Mouse (Mus musculus) frontal cortex, postnatal 36 days (tissue): ENCODE measurements at regions not wholly inside any gene's neighbourhood (a gene's known extent, or its start where the extent isn't known, plus 50 kb on each side); places are given as distances from the start of the nearest gene placed in this dataset.
A peak's percentile ranks its signal among the peaks of the same experiment; 100 is the strongest.

Experiments
- DNase-seq, 2 experiments: peaks; one replicate each; pipeline ENCODE4 v3.0.0; 2022; ENCODE audit warnings: low spot score in 2 of 2

DNA sequence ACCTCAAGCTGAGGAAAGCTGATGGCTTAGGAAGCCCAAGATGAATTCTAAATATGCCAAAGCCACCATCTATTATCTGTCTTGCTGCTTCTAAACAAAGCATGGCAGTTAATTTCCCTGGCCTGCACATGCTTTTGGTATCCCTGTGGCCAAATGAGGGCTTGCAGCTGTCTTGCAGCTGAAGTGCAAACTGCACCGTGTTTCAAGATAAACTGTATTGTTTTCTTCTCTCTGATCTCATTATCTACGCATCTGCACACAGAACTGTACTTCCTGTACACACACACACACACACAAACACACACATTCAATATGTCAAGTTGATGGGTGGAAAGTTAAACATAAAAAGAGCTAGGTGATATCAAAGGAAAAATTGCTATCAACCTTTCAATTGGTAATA, 221.7 kb upstream of the Veph1 start:
- no peak for DNase-seq

DNA sequence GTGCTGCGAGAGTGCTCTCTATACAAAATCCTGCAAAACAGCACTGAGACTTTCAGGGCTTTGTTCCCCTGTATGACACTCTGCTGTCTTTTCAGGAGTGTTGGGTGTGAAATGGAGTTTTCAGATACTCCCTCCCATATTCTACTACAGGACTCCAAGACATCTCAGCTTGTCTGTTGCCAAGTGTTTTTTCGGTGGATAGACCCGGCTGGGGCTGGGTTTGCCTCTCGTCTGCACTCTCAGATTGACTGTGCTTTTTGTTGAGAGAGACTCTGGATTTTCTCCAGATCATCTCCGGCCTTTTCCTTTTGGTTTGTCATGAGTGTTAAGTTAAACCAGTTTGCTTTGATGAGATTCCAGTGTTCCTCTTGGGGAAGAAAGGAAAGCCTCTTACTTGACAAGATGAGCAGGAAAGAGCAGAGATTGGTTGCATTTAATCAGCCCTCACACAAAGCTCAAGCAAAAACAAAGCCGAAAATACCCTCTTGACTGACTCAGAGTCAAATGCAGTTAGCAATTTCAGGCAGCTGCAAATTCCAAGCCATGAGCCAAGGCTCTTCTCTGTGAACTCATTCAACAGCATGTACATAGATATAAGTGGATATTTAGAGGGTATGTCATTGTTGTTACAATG, 219.3 kb upstream of the Veph1 start:
- no peak for DNase-seq

DNA sequence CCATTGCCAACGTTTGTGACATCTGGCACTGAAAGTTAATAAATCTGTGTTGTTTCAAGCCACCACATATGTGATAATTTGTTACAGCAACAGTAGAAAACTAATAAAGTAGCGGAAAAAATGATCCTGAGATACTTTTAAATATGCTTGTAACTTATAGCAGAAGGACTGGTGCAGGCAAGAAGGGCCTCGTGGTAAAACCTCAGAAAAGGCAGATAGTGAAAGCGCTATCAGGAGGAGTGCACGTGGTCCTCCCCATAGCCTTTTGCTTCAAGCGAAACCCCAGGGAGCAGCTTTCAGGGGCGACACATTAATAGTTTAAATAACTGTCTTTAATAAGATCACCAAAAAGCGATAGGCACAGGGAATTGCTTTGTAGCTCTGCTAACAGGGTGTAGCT, 217.9 kb upstream of the Veph1 start:
- no peak for DNase-seq

DNA sequence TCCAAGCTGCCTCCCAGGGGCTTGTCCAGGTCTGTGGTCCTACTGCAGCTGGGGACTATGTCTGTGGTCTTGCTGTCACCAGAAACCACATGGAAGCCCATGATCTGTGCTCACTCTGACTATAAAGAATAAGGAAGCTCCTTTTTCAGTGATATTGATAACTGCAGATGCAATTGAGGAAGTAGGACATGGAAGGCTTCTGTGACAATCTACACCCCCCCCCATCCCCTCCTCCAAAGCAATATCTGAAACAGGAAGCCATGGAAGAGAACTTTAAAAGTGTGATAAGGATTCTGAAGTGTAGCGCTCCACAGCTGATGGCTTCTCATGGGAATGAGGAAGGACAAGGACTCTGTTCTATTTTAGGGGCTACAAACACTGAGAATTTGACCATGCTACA, 215.8 kb upstream of the Veph1 start:
- DNase-seq = no peak

DNA sequence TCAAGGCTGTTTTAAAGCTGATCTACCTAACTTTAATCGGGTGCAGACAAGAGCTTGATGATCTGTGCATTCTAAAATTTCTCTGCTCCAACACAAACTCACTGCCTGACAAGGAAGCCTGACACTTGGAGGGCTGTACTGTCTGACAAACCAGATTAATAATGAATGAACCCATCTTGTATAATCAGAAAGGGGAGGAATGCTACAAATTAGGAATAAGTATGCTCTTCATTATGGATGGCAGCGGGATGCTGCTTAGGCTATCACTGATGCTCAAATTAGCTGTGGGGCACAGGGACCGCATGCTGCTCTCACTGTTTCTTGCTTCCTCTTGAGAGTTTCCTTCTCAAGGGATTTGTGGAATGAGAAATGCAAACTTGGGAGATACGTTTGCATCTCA, 213.8 kb upstream of the Veph1 start:
- no peak for DNase-seq

DNA sequence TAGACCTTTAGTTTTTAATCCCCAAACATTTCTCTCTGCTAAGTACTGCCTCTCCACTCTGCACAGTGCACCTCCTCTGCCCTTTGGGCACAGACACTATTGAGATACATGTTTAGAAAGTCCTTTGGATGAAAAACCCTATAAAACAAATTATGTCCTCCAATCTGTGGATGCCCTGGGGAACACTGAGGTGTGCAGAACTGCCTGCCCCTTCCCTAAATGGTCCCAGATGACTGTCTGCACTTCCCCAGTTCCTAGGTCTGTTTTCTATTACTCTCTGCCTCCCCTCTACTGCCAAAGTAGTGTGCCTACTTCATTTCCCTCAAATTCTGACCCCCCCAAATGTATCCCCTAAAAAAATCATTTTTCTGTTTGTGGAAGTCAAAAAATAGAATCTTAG, 209.5 kb upstream of the Veph1 start:
- DNase-seq = no peak

DNA sequence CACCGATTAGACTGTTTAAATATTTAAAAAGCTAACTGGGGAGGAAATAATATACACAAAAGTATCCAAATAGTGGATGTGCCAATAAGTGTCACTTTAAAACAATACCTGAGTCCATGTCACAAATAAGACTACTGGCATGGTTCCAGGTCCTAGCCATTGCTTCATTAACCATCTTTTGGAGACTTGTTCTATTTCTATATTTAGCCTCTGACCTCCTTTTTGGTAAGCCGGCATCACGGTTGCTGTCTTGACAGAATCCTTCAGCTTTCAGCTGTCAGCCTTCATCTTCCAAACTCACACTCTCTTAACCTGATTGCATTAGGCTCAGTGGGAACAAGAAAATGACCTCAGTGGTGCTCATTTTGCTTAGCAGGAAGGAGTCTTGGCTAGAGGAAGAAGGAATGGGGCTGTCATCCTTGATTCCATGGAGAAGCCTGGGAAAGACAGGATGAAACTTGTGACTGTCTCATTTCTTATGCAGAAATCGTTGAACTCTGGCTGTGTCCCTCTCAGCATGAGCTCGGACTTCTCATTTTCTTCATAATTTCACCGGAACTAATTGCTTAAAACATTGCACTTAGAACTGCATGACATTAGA, 208.9 kb upstream of the Veph1 start:
- DNase-seq = no peak

DNA sequence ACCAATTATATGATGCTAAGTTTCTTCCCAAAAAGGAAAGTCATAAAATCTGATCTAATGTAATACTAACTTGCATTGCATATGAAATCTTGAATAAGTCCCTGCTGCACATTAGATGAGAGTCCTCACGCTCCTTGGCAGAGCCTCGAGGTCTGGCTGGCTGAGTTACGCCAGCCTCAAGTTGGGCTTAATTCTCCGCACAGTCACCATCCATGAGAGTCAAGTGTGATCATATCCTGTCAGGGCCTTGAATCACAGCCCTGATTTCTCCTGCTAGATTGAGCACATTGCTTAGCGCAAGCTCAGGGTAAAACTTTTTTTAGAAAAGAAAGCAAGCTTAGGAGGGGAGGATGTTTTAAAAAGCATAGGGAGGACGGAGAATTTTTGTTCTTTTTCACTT, 208.1 kb upstream of the Veph1 start:
- DNase-seq = no peak

DNA sequence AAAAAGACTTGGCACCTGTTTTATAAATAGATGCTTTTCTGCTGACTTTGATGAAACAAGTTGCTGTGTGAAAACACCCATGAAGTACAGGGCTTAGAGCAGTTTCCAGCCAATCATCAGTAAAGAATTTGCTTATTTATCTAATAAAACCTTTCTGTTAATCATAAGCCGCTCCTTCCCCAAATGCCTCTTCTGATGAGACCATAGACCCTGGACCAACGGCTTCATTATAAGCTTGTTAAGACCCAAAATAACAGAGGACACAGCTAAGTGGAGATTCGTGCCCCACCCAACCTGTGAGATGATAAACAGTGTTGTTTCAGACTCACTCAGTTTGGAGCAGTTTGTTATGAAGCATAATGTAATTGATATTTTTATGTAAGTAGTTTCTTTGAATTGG, 207.0 kb upstream of the Veph1 start:
- DNase-seq = no peak

DNA sequence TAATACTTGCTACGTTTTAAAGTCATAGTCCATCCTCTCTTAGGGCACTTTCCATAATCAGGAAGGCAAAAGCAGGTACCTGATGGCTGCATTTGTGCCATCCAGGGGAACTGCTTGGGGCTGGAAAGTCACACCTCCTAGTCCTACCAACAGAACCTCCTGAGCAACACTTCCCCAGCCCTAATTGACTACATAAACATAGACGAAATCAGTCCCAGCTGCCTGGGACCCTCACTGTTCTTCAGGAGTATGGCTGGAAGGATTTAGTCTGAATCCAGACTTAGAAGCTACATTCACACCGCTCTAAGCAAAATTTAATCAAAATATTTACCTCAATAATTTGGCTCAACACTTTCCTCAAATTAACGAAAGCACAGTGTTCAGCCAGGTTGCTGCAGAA, 205.2 kb upstream of the Veph1 start:
- DNase-seq = no peak

DNA sequence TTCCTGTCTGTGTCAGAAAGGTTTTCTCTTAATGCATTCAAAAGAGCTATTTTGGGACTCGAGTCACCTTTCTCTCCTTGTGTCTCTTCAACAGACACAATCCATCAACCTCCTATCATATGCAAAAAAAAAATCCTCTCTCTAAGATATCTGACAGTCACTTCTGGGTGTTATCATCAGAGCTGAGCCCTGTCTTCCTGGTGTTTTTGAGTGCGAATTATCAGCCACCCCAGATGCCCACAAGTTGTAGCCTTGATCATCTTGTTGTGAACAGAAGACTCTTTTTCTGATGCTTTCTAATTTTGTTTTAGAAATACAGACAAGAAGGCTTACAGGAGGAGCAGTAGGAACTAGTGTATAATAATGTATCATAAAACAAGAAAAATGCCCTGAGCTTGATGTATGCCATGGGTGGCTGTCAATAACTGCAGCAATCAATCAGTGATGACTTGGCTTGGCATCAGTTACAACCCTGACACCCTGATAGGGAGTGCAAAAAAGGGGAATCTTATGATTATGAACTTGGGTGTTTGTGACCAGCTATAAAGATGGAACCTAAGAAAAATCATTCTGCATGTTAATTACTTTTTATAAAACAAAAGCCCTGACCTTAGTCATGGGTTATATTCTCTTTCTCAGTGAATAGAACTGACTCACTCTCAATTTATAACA, 197.9 kb upstream of the Veph1 start:
- no peak for DNase-seq

DNA sequence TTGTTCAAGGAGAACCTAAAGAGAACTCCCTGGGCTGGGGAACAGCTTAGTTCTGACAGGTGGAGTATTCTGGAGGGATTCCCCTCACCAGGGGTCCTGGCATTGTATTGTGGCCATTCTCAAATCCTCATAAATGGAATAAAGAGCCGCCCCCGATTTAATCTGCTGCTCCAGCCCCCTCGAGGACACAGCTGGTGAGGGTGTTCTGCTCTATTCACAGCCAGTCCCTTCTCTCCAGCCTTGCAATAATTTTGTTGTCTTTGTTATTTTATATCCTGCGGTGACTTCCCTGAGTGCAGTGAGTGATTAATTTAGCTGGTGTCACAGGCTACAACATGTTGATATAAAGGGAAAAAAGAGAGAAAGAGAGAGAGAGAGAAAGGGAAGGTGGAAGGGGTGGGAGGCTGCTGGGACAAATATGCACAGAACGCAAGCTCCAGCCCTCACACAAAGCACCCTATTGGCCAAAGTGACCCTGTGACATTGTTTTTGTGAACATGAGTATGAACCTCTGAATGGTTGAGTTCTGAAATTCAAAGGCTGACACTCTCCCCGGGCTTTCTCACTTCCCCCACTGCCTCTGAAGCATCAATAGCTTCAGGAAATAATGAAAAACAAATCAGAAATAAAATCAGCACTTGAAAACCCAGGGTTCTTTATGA, 194.2 kb upstream of the Veph1 start:
- no peak for DNase-seq

DNA sequence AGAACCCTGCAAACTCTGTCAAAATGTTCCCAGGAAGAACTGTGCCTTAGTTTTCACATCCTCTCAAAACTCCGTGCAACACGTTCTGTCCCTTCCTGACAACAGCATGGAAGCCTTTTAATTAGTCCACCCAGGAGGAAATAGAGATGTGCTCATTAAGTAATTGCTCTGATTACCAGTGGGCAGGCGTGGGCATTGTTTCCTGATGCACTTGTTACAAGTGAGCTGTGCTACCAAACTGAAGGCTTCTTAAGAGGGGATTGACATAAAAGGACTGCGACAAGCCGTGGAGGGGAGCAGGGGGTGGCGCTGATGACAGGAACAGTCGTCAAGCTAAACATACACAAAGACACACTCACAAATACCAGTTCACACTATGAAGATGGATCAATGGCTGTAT, 192.1 kb upstream of the Veph1 start:
- DNase-seq = no peak

DNA sequence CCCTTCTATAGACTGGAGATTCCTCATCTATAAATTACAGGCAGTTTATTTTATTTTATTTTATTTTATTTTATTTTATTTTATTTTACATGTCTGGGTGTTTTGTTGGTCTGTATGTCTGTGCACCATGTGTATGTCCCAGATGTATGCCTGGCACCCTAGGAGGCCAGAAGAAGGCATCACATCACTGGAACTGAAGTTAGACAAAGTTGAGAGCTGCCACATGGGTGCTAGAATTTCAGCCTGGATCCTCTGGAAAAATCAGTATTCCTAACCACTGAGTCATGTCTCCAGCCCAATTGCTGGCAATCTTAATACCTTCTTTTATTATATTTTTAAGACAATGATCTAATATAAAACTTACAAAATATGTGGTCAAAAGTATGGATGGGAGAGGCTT, 190.0 kb upstream of the Veph1 start:
- DNase-seq = no peak

DNA sequence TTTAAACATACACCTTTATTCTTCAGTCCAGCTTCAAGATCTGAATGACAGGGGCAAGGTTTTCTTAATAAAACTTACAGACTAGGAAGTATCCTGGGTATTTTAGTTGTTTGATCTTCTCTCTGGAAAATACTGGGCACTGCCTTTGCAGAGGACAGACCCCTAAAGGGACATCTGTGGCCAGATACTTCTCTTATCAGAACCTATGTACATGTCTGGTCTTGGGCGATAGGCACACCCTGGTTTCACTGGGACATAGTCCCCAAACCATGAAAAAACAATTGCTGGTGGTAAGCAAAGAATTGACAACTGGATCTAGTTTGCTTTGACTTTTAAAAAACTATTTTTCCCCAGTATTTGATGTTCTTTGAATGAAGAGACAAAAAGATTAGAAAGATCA, 189.5 kb upstream of the Veph1 start:
- DNase-seq = no peak

DNA sequence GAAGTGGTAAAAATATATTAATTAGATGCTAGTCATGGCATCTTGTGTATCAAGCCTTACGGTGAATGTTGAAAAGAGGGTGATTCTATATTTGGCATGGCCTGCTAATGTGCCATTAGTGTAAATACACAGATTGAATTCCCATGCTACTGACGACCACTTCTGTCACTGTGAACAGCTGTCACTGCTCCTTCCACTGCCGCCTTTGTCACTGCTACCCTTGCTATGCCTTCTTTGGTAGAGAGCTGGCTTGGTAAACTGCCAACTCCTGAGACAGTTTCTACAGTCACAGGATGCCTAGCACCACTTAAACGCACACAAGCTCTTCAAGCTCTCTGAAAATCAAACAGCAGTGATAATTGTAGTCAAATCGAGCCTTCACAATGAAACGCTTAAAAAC, 184.1 kb upstream of the Veph1 start:
- peak; percentile 24 to 29 for DNase-seq

DNA sequence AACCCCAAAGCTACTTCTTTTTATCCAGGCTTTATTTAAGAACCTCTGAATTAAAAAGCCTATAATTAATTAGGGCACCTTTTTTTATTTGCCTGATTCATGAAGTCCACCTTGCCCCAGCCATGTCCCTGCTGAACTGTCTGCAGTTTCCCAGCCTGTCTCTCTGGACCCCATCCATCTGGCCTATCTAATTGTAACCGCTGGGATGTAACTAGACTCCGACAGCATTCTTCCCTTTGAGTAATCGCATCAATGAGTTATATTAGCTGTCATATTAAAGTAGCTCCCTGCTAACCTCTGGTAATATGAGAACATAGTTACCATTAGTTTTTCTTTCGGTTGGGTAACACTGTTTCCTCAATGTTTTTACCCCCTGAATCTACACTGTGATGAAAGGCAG, 182.6 kb upstream of the Veph1 start:
- no peak for DNase-seq

DNA sequence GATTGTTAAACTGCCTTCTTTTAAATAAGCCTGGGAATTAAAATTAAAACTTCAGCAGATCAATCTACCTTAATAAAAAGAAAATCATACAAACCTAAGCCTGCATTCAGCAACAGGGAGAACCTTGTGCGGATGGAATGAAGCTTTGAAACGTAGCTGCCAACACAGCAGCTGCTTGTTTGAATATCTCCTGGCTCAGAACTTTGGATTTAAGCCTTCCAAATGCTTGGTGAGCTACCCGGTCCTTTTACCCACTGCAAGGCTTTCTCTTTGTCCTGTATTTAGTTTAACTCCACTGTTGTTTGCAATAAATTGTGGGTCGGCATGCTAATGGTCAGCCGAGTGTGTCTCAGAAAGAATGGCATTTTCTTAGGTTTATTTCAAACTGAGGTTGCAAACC, 169.7 kb upstream of the Veph1 start:
- DNase-seq = peak in 1 of 2 experiments; percentile 47

DNA sequence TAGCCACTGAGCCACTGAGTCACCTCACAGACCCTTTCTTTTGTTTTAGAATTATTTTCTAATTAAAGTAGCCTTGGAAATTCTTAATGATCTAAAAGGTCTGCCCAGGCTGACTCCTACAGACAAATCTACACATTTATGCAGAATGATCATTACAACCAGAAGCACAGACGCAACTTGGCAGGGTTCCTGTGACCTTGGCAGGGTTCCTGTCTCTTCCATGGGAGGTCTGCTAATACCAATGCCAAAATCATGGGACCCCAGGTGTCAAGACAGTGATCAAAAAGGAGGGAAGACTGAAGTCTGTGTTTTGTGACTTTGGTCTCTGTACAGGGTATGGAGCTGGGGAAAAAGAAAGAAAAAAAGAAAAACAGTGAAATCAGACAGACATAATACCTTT, 168.7 kb upstream of the Veph1 start:
- DNase-seq = no peak

DNA sequence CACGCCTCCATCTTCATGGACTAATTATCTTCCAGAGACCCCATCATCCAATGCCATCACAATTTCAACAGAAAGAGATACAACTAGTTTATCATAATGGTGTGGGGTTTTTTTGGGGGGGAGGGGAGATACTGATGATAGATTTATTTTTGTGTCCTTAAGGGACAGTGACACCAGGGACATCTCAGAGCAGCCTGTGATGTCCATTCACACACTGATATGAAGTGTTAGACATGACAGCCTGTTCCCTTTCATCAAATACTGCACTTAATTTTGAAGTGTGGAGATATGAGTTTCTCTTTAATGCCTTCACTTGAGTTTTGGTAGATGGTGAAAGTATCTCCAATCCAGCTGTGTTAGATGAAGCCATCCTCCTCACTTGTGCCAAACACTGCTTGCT, 165.7 kb upstream of the Veph1 start:
- no peak for DNase-seq

DNA sequence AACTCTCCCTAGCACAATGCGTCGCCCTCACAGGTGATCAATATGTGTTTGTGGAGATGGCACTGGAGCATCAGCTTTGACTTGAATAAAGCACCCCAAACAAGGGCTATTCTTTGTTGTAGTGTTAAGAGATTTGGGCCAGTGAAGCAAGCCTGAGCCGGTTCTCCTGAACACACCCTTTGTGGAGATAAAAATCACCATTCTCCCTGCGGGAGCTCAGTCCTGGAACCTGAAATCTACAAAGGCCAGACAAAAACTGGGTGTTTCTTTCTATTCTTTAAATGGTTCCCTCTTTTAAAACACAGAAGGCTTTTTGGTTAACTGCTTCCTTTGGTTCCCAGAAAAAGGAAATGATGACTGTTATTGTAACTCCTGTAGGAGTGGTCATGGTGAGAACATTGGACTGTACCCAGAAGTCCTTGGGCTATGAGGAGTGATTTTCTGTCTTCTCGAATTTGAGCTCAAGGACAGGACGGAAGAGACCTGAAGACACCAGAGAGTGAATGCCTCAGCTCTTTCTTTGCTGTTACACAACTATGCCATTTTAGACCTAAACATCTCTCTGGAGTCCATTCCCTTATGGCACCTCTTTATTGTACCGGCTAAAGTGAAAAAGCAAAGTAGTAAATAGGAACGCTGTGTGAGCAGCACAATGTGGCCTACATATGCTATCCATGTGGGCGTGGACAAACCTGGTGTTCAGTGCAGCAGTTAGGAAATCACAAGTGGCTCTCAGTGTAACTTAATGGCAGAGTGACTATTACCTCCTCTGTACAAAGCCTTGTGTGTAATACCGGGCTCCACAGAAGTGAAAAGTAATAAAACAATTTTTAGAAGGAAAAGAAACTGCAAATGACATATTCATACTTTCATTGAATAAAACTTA, 149.9 kb upstream of the Veph1 start:
- DNase-seq = no peak

DNA sequence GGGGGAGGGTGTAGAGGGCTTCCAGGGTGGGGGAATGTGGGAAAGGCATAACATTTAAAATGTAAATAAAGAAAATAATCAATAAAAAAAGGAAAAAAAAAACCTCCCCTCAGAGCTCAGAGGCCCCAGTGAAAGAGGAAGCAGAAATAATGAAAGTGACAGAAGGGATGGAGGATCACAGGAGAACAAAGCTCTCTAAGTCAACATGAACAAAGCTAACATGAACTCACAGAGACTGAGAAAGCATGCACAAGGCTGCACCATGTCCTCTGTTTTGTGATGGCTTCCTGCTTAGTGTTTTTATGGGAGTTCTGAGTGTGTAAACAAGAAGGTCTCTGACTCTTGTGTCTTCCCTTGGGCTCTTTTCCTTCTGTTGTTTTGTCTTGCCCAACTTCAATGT, 136.6 kb upstream of the Veph1 start:
- DNase-seq = no peak
